Mouse (Mus musculus) naive thymus-derived CD4-positive, alpha-beta T cell, adult 2 months (primary cell): ENCODE results near the gene Apobec3.
"Not testable (repeated sequence)": the region's sequence is repeated elsewhere in the genome, so short reads cannot be mapped to it uniquely, and the experiment has no call there.

Experiments
- DNase-seq: peaks from one replicate; pipeline ENCODE4 v3.0.0-alpha.2; 2011; ENCODE audit warnings: low read depth

The Apobec3 gene

DNA sequence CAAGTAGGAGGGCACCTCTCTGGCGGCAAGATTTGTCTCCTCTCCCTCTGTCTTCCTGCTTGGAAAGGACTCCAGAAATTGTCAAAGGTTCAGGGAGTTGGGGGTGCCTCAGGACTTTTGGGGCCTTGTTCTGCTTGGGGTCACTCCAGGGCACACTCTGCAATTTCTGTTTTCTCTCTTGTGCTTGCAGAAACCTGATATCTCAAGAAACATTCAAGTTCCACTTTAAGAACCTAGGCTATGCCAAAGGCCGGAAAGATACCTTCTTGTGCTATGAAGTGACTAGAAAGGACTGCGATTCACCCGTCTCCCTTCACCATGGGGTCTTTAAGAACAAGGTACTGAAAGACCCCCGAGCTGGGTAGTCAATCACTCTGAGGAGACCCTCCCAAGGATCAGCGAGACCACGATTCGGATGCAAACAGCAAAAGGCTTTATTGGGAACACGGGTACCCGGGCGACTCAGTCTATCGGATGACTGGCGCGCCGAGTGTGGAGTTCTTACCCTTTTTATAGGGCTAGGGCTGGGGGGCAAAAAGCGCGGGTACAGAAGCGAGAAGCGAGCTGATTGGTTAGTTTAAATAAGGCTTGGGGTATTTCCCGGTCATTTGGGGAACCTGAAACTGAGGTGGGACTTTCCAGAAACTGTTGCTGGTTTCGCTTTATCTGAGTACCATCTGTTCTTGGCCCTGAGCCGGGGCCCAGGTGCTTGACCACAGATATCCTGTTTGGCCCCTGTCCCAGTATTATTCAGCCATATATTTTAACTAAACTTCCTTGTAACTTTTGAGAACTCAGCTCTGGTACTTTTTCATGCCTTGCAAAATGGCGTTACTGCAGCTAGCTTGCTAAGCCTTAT, 4.0 kb downstream of the Apobec3 start:
- peak; percentile 68 for DNase-seq

DNA sequence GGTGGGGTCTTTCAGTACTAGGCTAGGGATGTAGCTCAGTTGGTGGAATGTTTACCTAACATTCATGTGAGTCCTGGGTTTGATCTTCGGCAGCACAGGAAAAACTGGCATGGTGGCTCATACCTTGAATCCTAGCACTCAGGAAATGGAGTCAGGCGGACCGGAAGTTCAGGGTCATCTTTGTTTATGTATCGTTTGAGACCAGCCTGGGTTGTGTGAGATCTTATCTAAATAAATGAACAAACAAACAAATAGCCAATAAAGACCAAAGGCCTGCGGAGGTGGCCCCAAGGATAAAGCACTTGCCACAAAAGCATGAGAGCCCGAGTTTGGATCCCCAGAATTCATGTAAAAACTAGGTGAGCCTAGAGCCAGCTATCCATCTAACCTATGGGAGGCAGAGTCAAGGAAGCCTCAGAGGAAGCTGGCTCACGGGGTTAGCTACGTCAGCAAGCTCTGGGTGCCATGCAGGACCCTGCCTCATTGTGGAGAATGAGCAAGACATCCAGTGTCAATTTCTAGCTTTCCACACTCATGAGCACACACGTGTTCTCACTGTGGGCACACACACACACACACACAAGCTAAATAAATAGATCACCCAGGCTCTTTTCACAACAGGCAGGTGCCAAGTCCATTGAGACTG, 4.7 kb downstream of the Apobec3 start:
- peak; percentile 63 for DNase-seq

DNA sequence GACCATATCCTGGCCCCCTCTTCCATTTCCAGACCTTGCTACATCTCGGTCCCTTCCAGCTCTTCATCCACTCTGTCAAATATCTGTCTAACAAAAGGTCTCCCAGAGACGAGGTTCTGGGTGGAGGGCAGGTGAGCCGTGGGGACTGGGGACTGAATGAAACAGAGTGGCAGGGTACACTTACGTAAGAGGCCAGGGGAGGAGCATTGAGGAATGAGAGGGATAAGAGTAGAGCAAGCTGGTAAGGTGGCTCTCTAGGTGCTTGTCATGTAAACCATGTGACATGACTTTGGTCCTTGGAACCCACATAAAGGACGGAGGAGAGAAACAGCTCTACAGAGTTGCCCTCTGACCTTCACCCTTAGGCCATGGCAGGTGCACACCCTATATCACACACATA, 7.5 kb downstream of the Apobec3 start:
- DNase-seq, result no peak

DNA sequence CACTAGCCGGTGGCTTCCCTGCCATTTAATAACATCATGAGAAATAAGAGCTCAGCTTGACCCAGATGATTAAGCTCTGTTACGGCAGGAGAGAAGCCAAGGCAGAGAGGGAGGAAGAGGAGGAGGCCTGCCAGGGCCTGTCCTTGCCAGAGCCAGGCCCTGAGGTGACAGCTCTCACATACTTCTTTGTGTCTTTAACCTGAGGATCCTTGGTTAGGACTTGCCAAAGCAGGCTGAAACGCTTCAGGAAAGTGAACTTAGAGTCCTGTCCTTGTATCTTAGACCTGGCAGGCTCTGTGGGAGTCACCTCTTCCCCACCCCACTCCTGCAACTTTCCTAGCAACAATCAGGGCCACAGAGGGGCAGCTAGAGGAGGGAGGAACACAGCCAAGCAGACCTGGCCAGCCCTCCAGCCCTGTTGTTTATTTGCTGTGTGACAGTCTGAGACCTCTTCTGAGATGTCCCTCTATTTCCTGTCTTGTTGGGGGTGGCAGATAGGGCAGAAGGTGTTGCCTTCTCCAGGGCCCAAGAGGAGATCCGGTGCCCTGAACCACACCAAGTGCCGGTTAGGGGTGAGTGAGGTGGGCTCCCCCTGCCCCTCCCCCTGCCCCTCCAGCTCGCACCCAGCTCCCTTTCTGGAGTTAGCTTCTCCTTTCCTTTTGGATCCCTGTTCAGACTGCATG, 8.5 kb downstream of the Apobec3 start:
- no peak for DNase-seq

DNA sequence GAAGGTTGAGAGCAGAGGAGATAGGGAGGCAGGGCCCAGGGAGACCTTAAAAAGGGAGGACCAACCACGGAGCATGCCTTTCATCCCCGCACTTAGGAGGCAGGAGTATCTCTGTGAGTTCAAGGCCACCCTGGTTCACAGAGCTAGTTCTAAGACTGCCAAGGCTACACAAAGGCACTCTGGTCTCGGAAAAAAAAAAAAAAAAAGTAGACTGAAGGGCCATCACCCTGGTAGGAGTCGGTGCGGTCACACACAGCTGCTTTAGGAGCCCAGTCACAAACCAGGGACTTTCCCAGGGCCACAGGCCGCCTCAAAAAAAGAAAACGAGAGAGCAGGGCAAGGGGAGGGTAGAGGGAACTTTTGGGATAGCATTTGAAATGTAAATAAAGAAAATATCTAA, 9.3 kb downstream of the Apobec3 start:
- peak; percentile 43 for DNase-seq

DNA sequence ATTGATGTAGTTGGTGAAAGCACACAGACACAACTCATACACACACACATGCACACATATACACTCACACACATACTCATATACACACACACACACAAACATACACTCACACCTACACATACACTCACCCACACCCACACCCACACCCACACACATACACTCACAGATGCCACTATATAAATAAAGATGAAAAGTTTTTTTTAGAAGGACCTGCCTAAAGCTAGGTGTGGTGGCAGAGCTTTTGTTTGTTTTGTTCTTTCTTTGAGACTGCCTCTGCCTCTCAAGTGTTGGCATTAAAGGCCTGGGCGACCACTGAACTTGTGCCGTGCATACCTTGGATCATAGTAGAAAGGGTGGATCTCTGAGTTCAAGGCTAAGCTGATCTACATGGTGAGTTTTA, 9.9 kb downstream of the Apobec3 start:
- DNase-seq, result no peak

DNA sequence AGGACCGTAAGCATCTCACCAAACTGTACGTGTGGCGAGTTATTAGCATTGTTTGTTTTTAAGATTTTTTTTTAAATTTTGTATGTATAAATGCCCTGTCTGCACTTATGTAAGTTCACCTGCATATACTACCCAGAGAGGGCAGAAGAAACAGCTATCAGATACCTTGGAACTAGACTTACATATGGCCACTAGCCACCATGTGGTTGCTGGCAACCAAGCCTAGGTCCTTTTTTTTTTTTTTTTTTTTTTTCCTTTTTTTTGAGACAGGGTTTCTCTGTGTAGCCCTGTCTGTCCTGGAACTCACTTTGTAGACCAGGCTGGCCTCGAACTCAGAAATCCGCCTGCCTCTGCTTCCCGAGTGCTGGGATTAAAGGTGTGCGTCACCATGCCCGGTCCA, 11.6 kb downstream of the Apobec3 start:
- not testable (repeated sequence) for DNase-seq

DNA sequence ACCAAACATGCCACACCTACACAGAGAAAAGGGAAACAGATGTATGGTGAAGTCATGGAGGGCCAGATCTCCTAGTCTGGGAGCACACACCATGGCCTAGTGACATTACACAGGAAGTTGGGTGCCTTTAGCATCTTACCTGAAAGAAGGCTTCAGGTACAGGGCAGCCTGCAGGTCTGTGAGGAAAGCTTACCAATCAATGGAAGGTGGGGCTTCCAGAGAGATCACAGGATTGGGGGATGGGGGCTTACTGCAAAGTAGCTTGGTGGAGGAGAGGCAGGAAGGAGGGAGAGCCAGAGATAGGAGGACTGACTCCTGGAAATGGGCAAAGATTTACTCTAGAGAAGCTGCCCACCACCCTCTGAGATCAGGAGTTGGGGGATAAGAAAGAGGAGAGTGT, 12.5 kb downstream of the Apobec3 start:
- no peak for DNase-seq

DNA sequence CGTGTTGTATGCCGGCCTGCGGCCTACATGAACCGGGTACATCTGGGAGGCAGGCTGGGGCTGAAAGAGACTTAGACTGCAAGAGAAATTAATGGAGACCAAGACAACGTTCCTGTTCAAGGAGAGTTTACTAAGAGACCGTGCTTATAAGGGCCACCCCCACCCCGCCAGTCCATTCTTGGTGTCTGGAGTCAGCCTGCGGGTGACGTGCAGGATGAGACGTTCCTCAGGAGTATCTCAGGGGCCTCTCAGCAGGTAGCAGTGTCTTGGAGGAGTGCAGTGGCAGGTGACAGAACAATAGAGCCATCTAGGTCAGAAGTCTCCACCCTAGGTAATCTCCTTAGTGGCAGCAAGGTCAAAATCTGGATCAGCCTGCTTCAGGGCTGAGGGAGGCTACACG, 13.2 kb downstream of the Apobec3 start:
- not testable (repeated sequence) for DNase-seq

DNA sequence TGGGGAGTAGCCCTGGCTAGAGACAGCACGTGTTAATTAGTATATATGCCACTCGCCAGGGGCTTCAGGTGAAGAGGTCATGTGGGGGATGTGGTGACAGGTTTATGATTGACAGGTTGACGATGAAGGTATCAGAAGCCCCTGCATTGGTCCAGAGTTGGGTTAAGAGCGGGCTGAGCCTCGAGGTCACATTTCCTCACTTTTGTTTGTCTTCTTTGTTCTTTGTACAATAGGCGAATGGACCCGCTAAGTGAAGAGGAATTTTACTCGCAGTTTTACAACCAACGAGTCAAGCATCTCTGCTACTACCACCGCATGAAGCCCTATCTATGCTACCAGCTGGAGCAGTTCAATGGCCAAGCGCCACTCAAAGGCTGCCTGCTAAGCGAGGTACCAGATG, 13.8 kb downstream of the Apobec3 start:
- no peak for DNase-seq

DNA sequence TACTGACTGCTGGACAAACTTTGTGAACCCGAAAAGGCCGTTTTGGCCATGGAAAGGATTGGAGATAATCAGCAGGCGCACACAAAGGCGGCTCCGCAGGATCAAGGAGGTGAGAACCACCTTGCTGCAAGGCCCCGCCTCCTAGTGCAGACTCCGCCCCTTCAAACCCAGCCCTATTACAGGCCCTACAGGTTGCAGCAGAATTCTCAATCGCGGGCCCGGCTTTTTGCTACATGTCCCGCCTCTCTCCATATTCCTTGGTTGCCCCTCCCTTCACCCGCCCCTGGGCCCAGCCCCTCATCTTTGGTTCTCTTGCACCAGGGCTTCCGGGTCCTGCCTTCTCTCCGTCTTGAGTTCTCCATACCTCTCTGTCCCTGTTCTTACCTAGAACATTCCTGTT, 15.4 kb downstream of the Apobec3 start:
- no peak for DNase-seq

DNA sequence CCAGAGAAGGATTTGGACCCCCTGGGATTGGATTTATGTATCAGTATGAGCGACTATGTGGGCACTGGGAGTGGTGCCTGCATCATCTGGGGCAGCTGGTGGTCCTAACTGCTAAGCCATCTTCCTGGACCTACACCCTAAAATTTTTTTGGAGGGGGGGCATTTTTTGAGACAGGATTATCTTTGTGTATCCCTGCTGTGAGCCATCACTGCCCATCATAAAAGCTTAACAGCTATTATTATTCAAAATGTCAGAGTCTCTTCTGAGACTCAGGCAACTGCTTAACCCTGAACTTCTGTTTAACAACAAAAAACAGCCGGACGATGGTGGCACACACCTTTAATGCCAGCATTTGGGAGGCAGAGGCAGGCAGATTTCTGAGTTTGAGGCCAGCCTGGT, 17.5 kb downstream of the Apobec3 start:
- DNase-seq, result not testable (repeated sequence)

DNA sequence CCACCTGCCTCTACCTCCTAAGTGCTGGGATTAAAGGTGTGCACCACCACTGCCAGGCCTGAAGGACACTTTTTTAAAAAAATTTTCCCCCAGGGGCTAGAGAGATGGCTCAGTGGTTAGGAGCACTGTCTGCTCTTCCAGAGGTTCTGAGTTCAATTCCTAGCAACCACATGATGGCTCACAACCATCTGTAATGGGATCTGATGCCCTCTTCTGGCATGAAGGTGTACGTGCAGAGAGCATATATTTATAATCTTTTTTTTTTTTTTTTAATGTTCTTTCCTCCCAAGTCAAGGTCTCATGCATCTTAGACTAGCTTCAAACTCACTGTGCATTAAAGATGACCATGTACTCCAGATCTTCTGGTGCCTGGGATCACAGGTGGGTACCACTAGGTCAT, 19.4 kb downstream of the Apobec3 start:
- DNase-seq, result not testable (repeated sequence)

DNA sequence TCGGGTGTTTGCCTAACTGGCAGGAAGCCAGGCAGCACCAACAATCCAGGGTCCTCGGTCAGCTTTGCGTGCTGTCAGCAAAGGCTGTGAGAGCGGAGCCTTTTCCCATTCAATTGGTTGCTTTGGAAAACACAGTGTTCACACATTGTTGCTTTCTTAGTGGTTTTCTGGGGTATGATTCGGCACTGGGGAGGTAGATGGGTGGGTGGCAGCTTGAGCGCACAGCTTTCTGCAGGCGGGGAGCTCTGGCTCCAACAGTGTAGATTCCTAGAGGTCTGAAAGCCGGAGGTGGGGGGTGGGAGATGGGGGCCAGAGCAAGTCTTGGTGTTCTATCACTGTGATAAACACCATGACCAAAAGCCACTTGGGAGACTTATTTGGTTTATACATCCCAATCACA, 19.9 kb downstream of the Apobec3 start:
- no peak for DNase-seq

DNA sequence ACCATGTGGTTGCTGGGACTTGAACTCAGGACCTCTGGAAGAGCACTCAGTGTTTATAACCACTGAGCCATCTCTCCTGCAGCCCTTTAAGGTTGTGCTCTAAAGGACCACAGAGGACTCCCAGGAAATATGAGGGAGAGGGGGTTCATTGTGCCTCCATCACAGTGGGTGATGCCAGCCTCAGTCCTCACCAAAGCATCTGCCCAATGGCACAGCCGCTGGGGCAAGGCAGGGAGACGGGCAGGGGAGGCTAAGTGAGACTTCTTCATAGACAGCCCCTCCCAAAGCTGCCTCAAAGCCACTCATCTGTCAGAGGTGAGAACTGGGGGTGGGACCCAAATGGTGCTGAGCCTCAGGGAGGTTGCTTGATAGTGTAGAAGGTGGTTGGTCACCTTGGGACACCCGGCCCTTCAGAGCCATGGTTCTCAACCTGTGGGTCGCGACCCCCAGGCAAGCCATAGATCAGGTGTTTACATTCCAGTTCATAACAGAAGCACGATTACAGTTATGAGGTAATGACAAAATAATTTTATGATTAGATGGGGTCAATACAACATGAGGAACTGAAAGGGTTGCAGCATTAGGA, 22.4 kb downstream of the Apobec3 start:
- DNase-seq, result no peak

DNA sequence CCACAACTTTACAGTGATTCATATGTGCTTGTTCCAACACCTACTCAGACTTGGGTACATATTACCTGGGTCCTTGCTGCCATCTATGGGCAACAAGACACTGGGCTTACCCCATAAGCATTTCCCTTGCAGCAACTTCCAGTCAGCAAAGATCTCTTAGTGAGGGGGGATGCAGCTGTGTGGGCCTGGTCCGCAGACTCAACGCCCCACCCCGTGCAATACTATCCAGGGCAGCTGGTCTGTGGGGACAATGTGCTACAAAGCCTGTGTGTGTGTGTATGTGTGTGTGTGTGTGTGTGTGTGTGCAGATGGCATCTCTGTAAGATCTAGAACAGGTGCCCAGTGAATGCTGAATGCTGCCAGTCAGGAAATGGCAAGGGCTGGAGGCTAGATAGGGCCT, 22.9 kb downstream of the Apobec3 start:
- DNase-seq, result peak; percentile 69

DNA sequence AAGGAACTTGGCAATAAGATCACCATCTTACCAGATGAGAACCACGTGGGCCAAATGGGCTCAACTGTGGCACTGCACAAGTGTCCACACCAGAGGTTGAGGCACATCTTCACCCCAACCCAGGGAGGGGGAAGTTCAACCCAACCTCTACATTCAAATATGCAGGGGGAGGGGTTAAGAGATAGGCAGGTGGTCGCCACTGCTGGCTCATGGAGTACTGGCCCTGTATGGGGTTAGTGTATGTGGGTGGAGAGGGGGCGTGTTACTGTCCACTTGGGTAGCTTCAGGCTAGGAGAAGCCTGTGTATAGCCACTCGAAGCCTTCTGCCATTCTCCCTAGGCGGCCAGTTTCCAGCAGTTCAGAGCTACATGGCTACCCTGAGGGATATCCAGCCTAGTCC, 24.7 kb downstream of the Apobec3 start:
- no peak for DNase-seq

DNA sequence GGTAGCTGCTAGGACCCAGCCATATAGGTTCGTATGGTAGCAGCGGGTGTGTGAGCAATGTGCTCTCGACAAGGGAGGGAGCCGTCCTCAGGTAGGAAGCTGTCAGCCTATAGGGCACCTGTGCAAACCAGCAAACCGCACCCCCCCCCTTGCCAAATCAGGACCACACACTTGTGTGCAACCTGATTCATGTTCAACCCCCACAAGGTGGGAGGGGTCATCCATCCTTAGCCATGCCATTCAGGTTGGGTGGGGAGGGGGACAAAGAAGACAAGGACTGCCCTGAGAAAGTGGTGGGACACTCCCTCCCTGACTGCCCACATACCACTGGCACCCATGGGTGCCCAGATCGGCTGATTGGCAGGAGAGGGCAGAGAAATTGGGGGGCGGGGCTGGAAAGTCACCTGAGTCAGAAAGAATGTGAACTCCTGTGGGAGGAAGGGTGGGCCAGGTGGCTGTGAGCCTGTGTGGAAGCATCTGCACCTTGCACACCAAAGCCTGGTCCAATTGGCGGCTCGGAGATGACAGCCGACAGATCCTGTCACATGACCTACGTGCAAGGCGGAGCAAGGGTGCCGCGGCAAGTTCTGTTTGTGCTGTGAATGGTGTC, 25.8 kb downstream of the Apobec3 start:
- DNase-seq, result no peak

DNA sequence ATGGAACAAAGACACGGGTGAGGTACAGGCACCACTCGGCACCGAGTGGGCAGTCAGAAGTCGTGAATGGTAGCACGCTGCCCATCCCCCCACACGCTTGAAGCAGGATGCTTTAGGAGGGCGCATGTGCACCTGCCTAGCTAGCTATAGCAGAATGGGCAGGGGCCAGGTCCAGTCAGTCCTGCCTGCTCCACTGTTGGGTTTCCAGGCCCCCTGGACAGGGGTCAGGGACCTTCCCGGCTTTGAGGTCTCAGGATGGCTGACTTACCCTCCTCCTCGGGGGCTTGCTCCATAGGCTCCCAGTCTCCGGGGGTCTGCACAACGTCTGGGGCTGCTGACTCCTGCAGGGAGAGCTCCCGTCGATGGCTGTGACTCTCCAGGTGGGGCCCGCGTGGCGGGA, 27.0 kb downstream of the Apobec3 start:
- no peak for DNase-seq

DNA sequence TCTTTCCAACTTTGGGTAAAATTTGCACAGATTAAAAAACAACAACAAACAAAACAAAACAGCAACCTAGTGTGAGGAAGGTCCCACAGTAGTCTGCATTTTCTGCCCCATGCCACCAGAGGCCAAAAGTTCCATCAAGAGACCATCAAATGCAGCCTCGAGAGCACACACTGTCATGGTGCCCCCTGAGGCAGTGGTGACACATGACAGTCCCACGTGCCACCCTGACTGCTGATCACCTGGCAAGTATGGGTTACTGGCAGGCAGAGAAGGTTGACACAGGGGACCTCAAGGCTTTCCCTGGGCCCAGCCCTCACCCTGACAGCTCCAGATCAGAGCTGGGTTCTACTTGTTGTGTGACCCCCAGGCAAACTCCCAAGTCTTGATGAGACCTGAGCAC, 28.3 kb downstream of the Apobec3 start:
- DNase-seq, result peak; percentile 13

DNA sequence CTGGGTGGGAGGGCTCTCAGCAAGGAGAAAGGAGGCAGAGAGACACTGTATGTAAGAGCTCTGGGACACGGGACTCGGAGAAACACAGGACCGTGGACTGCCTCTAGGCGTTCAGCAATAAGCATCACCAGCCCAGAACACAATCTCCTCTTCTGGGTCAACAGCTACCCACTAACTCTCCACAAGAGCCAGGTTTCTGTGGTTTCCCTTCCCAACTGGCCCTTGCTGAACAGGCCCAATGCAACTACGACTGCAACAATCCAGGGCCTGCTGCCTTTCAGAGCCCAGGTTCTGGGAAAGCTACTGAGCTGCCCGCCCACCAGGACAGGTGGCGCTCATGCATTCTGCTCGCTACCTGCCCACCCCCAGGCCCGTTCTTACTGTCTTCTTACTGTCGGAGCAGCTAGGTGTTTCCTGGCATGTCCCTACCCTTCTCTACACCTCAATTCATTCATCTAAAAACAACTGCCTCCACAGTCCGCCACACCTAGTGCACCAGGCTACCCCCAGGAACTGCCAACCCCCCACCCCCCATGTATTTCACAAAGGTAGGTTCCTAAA, 35.5 kb downstream of the Apobec3 start:
- no peak for DNase-seq

DNA sequence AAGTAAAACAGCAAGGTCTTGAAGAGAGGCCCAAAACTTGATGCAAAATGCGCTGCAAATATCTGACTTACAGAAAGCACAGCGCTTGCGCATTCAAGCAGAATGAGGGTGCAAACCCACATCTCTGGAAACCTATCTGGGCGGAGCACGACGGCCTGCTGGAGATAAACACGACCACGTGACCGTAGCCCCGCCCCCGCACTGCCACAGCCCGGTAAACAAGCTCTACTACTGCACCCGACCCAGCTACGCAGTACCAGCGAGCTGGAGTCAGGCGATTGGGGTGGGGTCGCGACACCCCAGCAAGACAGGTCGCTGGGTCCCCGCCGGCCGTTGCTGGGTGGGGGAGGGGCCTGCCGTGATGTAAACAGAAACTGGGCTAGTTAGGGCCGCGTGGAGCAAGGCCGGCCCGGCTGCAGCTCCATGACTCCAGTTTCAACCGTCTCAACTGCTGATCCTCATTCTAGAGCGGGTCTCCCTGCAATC, 36.2 kb downstream of the Apobec3 start:
- DNase-seq, result peak; percentile 97
